Mouse (Mus musculus): Measurements from ENCODE around the gene Bace2. TPM values are rescaled to one million over a fixed set of nuclear protein-coding genes. Genes with fewer than 3 reads are reported as not detected.

Bace2 gene
- total and polyA plus RNA-seq, 3 experiments: 4.8 to 16.9 (median 15.8) TPM

GRCm38 (mm10) chr16:97466182-97466957 is 109.8 kb downstream of the Bace2 start:
- H3K27ac ChIP-seq: no peak overlapping the region
- intact Hi-C loops (cut with DNase I): loop anchor here (2.0 kb wide), 1 partner anchor 152 kb away; no protein-coding TSS in a partner anchor
- TF ChIP-seq POLR2A (IDR thresholded peaks at IDR 0.05; ENCODE audit: insufficient read depth, low read depth, low read length) (no peak), CTCF (IDR thresholded peaks at IDR 0.05) (peak; percentile 75)
- H3K36me3 ChIP-seq (ENCODE audit: control insufficient read depth, insufficient read depth, low read length): no peaks in the 10 kb centered on the region
- no peak for DNase-seq
- 53% methylated on average over 4 of the region's 4 CpGs for WGBS
- H3K79me2 ChIP-seq (replicated peaks; ENCODE audit: control insufficient read depth, insufficient read depth, low read length): no peaks in the 10 kb centered on the region
- H3K9ac ChIP-seq (ENCODE audit: low read depth, low read length): no peak overlapping the region
- no peaks in the 10 kb centered on the region for H3K27me3 ChIP-seq (ENCODE audit: control insufficient read depth, insufficient read depth, low read length)
- H3K4me1 ChIP-seq (ENCODE audit: control insufficient read depth, insufficient read depth, low read length): peaks cover 1% of the 10 kb centered on the region; the same call in 1 of the 2 replicates
- H3K4me3 ChIP-seq: no peak overlapping the region

- no peak overlapping the region for H3K4me3 ChIP-seq
- intact Hi-C loops (cut with DNase I): loop anchor here (2.0 kb wide), 1 partner anchor 153 kb away; no protein-coding TSS in a partner anchor
- H3K27me3 ChIP-seq (ENCODE audit: control insufficient read depth, insufficient read depth, low read length): no peaks in the 10 kb centered on the region
- WGBS: 71% methylated on average over 3 of the region's 3 CpGs
- H3K4me1 ChIP-seq (ENCODE audit: control insufficient read depth, insufficient read depth, low read length): peaks cover 1% of the 10 kb centered on the region; the same call in 1 of the 2 replicates
- no peak for DNase-seq
- H3K9ac ChIP-seq (ENCODE audit: low read depth, low read length): no peak overlapping the region
- H3K36me3 ChIP-seq (ENCODE audit: control insufficient read depth, insufficient read depth, low read length): no peaks in the 10 kb centered on the region
- no peaks in the 10 kb centered on the region for H3K79me2 ChIP-seq (replicated peaks; ENCODE audit: control insufficient read depth, insufficient read depth, low read length)
- H3K27ac ChIP-seq: no peak overlapping the region
- TF ChIP-seq POLR2A (IDR thresholded peaks at IDR 0.05; ENCODE audit: insufficient read depth, low read depth, low read length) (no peak), EP300 (IDR thresholded peaks at IDR 0.05; ENCODE audit: insufficient read depth, low read depth, low read length) (no peak), CTCF (IDR thresholded peaks at IDR 0.05) (no peak)
Measured at GRCm38 (mm10) chr16:97467472-97467871, 110.9 kb downstream of the Bace2 start.

- H3K79me2 ChIP-seq (replicated peaks; ENCODE audit: control insufficient read depth, insufficient read depth, low read length): no peaks in the 10 kb centered on the region
- 86% methylated on average over 4 of the region's 4 CpGs for WGBS
- no peak for DNase-seq
- no peaks in the 10 kb centered on the region for H3K4me1 ChIP-seq (ENCODE audit: control insufficient read depth, insufficient read depth, low read length)
- no peak overlapping the region for H3K9ac ChIP-seq (ENCODE audit: low read depth, low read length)
- intact Hi-C loops (cut with DNase I): loop anchor here (2.0 kb wide), 1 partner anchor 153 kb away; no protein-coding TSS in a partner anchor
- no peak overlapping the region for H3K4me3 ChIP-seq
- no peaks in the 10 kb centered on the region for H3K36me3 ChIP-seq (ENCODE audit: control insufficient read depth, insufficient read depth, low read length)
- no peak overlapping the region for H3K27ac ChIP-seq
- TF ChIP-seq CTCF (IDR thresholded peaks at IDR 0.05): no peak
- TF ChIP-seq POLR2A (IDR thresholded peaks at IDR 0.05; ENCODE audit: insufficient read depth, low read depth, low read length): no peak
- TF ChIP-seq EP300 (IDR thresholded peaks at IDR 0.05; ENCODE audit: insufficient read depth, low read depth, low read length): no peak
- H3K27me3 ChIP-seq (ENCODE audit: control insufficient read depth, insufficient read depth, low read length): no peaks in the 10 kb centered on the region
Measured at GRCm38 (mm10) chr16:97467993-97468791, 111.7 kb downstream of the Bace2 start.

GRCm38 (mm10) chr16:97474671-97475070 is 118.1 kb downstream of the Bace2 start:
- no peak for DNase-seq
- intact Hi-C loops (cut with DNase I): no loop called here
- Histone ChIP-seq H3K27ac (no peak overlapping the region), H3K36me3 (ENCODE audit: control insufficient read depth, insufficient read depth, low read length) (no peaks in the 10 kb centered on the region), H3K4me1 (ENCODE audit: control insufficient read depth, insufficient read depth, low read length) (peaks cover 2% of the 10 kb centered on the region), H3K27me3 (ENCODE audit: control insufficient read depth, insufficient read depth, low read length) (no peaks in the 10 kb centered on the region), H3K9ac (ENCODE audit: low read depth, low read length) (no peak overlapping the region), H3K4me3 (no peak overlapping the region), H3K79me2 (replicated peaks; ENCODE audit: control insufficient read depth, insufficient read depth, low read length) (no peaks in the 10 kb centered on the region)
- WGBS: 79% methylated on average over 2 of the region's 2 CpGs
- TF ChIP-seq EP300 (IDR thresholded peaks at IDR 0.05; ENCODE audit: insufficient read depth, low read depth, low read length) (no peak), CTCF (IDR thresholded peaks at IDR 0.05) (no peak), POLR2A (IDR thresholded peaks at IDR 0.05; ENCODE audit: insufficient read depth, low read depth, low read length) (no peak)

GRCm38 (mm10) chr16:97475581-97475980 is 119.0 kb downstream of the Bace2 start:
- intact Hi-C loops (cut with DNase I): no loop called here
- WGBS: 23% methylated on average over 3 of the region's 3 CpGs

More at GRCm38 (mm10) chr16:97475581-97475980, 119.0 kb downstream of the Bace2 start:
- TF ChIP-seq CTCF (IDR thresholded peaks at IDR 0.05) (no peak), EP300 (IDR thresholded peaks at IDR 0.05; ENCODE audit: insufficient read depth, low read depth, low read length) (no peak), POLR2A (IDR thresholded peaks at IDR 0.05; ENCODE audit: insufficient read depth, low read depth, low read length) (no peak)
- DNase-seq: peak in 1 of 2 experiments; percentile 44
- Histone ChIP-seq H3K4me3 (no peak overlapping the region), H3K4me1 (ENCODE audit: control insufficient read depth, insufficient read depth, low read length) (peaks cover 2% of the 10 kb centered on the region), H3K36me3 (ENCODE audit: control insufficient read depth, insufficient read depth, low read length) (no peaks in the 10 kb centered on the region), H3K79me2 (replicated peaks; ENCODE audit: control insufficient read depth, insufficient read depth, low read length) (no peaks in the 10 kb centered on the region), H3K27me3 (ENCODE audit: control insufficient read depth, insufficient read depth, low read length) (no peaks in the 10 kb centered on the region), H3K9ac (ENCODE audit: low read depth, low read length) (no peak overlapping the region), H3K27ac (no peak overlapping the region)

Measured in heart, adult 2 months (tissue).